Comparison of ENCODE assay signal across 9 mouse cellular contexts in the genomic region with DNA sequence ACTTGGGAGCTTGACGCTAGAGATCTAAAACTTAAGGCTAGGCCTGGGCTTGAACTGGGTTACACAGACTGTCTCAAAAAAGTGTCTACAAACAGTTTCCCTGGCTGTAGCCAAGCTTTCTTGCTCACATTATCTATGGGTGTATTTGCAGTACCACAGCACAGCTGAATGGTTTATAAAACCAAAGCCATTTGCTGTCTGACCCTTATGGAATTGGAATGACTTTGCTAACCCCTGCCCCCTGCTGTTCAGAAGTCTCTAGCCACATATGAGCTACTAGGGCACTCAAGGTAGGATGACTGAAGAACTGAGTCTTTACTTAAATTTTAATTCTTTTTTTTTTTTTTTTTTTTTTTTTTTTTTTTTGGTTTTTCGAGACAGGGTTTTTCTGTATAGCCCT. TPM values are rescaled to one million over a fixed set of nuclear protein-coding genes. Genes with fewer than 3 reads are reported as not detected.
DNase-seq lines count a peak whose midpoint lies in the region; ATAC-seq and TF ChIP-seq lines count a peak whose summit lies in the region.
"Had no signal": no experiment of that assay in that cellular context is flagged by ENCODE, and none has a peak within 500 bp of the region (broad histone marks: within the 10 kb centered on the region; RNA-seq: fewer than 3 reads in every experiment).

No protein-coding gene starts in this region.

- no peaks in the 10 kb centered on the region for H3K9me3 ChIP-seq in hindbrain, embryonic 11.5 days (ENCODE audit: control insufficient read depth, low read length)
- no peaks in the 10 kb centered on the region for H3K9me3 ChIP-seq in hindbrain, embryonic 12.5 days (replicated peaks)
- no peaks in the 10 kb centered on the region for H3K9me3 ChIP-seq in forebrain, embryonic 13.5 days (replicated peaks)
- H3K9me3 ChIP-seq: limb, embryonic 15.5 days had no signal

- H3K4me1 ChIP-seq in hindbrain, embryonic 11.5 days (replicated peaks; ENCODE audit: control insufficient read depth, insufficient read depth, low read length), result no peaks in the 10 kb centered on the region
- H3K4me1 ChIP-seq in hindbrain, embryonic 12.5 days, result peaks cover 45% of the 10 kb centered on the region
- peaks cover 5% of the 10 kb centered on the region for H3K4me1 ChIP-seq in cortical plate, adult 2 months (ENCODE audit: control insufficient read depth, insufficient read depth, low read length)
- peaks cover 66% of the 10 kb centered on the region for H3K4me1 ChIP-seq in forebrain, embryonic 13.5 days

- 95% methylated on average over 1 of the region's 2 CpGs for WGBS in hindbrain, embryonic 11.5 days
- 94% methylated on average over 1 of the region's 2 CpGs for WGBS in hindbrain, embryonic 12.5 days
- 78% methylated on average over 2 of the region's 2 CpGs for WGBS in forebrain, embryonic 13.5 days

- 0 out of 2 replicates have a peak, but pooled peaks have one; percentile 9 for TF ChIP-seq CTCF in cortical plate, adult 2 months (IDR thresholded peaks at IDR 0.05; ENCODE audit: extremely low read depth, insufficient read depth, low read length)

- H3K27ac ChIP-seq in hindbrain, embryonic 11.5 days (ENCODE audit: low read depth, low read length), result no peak overlapping the region
- no peak overlapping the region for H3K27ac ChIP-seq in hindbrain, embryonic 12.5 days
- no peak overlapping the region for H3K27ac ChIP-seq in cortical plate, adult 2 months (ENCODE audit: insufficient read depth, low read length)
- no peak overlapping the region for H3K27ac ChIP-seq in forebrain, embryonic 13.5 days
- H3K27ac ChIP-seq: limb, embryonic 15.5 days had no signal

- no peaks in the 10 kb centered on the region for H3K27me3 ChIP-seq in hindbrain, embryonic 11.5 days (ENCODE audit: control insufficient read depth, insufficient read depth, low read length)
- H3K27me3 ChIP-seq in hindbrain, embryonic 12.5 days, result no peaks in the 10 kb centered on the region
- no peaks in the 10 kb centered on the region for H3K27me3 ChIP-seq in forebrain, embryonic 13.5 days
- H3K27me3 ChIP-seq: limb, embryonic 15.5 days had no signal

- no peak overlapping the region for H3K9ac ChIP-seq in hindbrain, embryonic 11.5 days (ENCODE audit: low read depth, low read length)
- H3K9ac ChIP-seq in hindbrain, embryonic 12.5 days, result no peak overlapping the region
- no peak overlapping the region for H3K9ac ChIP-seq in forebrain, embryonic 13.5 days
- H3K9ac ChIP-seq: limb, embryonic 15.5 days had no signal

- no peaks in the 10 kb centered on the region for H3K36me3 ChIP-seq in hindbrain, embryonic 11.5 days (ENCODE audit: control insufficient read depth, insufficient read depth, low read length)
- H3K36me3 ChIP-seq in hindbrain, embryonic 12.5 days, result no peaks in the 10 kb centered on the region
- H3K36me3 ChIP-seq in forebrain, embryonic 13.5 days (ENCODE audit: poor library complexity, severe bottlenecking), result no peaks in the 10 kb centered on the region
- H3K36me3 ChIP-seq: limb, embryonic 15.5 days had no signal

- DNase-seq in hindbrain, embryonic 11.5 days (ENCODE audit: low spot score), result peak; percentile 43
- peak; percentile 74 for DNase-seq in CD4-positive, CD25-positive, alpha-beta regulatory T cell, adult 2 months (ENCODE audit: low read depth, low spot score)
- peak; percentile 66 for DNase-seq in kidney, postnatal 14 days
- DNase-seq in naive thymus-derived CD4-positive, alpha-beta T cell, adult 2 months (ENCODE audit: low read depth), result peak; percentile 64
- DNase-seq in left cerebral cortex, postnatal 25 days (ENCODE audit: low spot score in 2 of 2), result no peak

- H3K4me2 ChIP-seq in hindbrain, embryonic 11.5 days (replicated peaks; ENCODE audit: low read depth, low read length), result no peak overlapping the region
- H3K4me2 ChIP-seq in hindbrain, embryonic 12.5 days (replicated peaks), result no peak overlapping the region
- H3K4me2 ChIP-seq in forebrain, embryonic 13.5 days, result no peak overlapping the region
- H3K4me2 ChIP-seq: limb, embryonic 15.5 days had no signal

- intact Hi-C loops in left cerebral cortex, postnatal 25 days (cut with DNase I), result loop anchor here (5.0 kb wide), 1 partner anchor 67 kb away; no protein-coding TSS in a partner anchor

- no peak for ATAC-seq in hindbrain, embryonic 11.5 days (ENCODE audit: low FRiP score)
- no peak for ATAC-seq in hindbrain, embryonic 12.5 days (ENCODE audit: low FRiP score)
- no peak for ATAC-seq in forebrain, embryonic 13.5 days

- no peak overlapping the region for H3K4me3 ChIP-seq in hindbrain, embryonic 11.5 days (ENCODE audit: low read depth, low read length)
- H3K4me3 ChIP-seq in hindbrain, embryonic 12.5 days, result no peak overlapping the region
- H3K4me3 ChIP-seq in cortical plate, adult 2 months (ENCODE audit: insufficient read depth, low read length), result no peak overlapping the region
- no peak overlapping the region for H3K4me3 ChIP-seq in forebrain, embryonic 13.5 days
- H3K4me3 ChIP-seq: limb, embryonic 15.5 days had no signal

- TF ChIP-seq POLR2A in cortical plate, adult 2 months (IDR thresholded peaks at IDR 0.05; ENCODE audit: extremely low read depth, insufficient read depth, low read length), result no peak

RNA-seq across cellular contexts. Expression of a gene that starts 2.0 kb away (rescaled TPM):
- polyA plus RNA-seq in hindbrain, embryonic 11.5 days (2014; fragmentation: Nextera tagmentation; extraction: Ambion mirVana), result 9.2 and 12.5 TPM in 2 replicates
- 11.3 and 14.0 TPM in 2 replicates for polyA plus RNA-seq in hindbrain, embryonic 12.5 days (2016; fragmentation: Nextera tagmentation; extraction: Ambion mirVana)
- 14.1 and 16.0 TPM in 2 replicates for polyA plus RNA-seq in cortical plate, adult 2 months (2012; rRNA removed)
- 9.4 and 9.6 TPM in 2 replicates for polyA plus RNA-seq in forebrain, embryonic 13.5 days (2015; fragmentation: Nextera tagmentation; extraction: Ambion mirVana)
- 10 to 100 TPM; 42.3 to 48.5 TPM for total RNA-seq in left cerebral cortex, postnatal 25 days (2021)

Comparison
In these comparisons a context has a peak if more than half of its experiments do, and no peak if none do; other contexts are left out.
1. DNase-seq: peak in hindbrain, embryonic 11.5 days (single experiment), CD4-positive, CD25-positive, alpha-beta regulatory T cell, adult 2 months (single experiment), kidney, postnatal 14 days (single experiment) and naive thymus-derived CD4-positive, alpha-beta T cell, adult 2 months (single experiment); none in left cerebral cortex, postnatal 25 days (0 of 2).